Mouse (Mus musculus): ENCODE measurements at regions not wholly inside any gene's neighbourhood (a gene's known extent, or its start where the extent isn't known, plus 50 kb on each side); places are given as distances from the start of the nearest gene placed in this dataset.
"Not testable (repeated sequence)": the region's sequence is repeated elsewhere in the genome, so short reads cannot be mapped to it uniquely, and the experiment has no call there.

DNA sequence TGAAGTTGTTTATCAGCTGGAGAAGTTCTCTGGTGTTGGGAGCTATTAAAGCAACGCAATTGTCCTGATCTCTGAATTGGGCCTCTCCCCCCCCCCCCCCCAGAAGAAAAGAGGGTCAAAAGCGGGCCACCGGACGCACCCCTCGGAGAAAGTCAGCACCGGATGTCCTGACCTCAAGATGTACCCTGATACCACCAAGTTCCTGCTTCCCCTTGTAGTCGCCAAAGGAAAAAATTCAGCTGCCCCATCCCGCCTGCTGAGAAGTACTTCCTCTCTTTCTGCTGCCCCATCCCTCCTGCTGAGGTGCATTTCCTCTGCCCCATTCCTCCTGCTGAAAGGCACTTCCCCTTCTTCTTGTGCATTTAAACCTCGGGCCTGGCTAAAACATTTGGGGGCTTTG lies 1191.1 kb upstream of the 1700008P02Rik start:
- not testable (repeated sequence) for DNase-seq (ENCODE audit: low spot score in 2 of 2)

DNA sequence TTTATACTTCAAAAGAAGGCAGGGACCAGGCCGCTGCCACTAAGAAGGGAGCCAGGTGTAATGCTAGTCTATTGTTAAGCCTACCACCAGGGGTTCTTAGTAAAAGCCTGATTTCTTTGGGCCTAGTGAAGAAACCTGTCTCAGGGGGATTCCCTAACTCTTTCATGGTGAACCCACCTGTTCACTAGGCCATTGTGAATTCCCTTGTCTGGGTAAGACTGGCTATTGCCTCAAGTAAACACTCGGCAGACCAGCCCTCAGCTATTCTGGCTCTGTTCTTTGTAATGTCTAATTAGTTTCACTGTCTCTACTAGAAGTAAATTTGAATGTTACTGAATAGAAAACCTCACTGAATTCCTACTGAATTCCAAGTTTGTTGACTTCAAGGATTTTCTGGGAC lies 1184.9 kb upstream of the 1700008P02Rik start:
- DNase-seq (ENCODE audit: low spot score in 2 of 2): not testable (repeated sequence)

DNA sequence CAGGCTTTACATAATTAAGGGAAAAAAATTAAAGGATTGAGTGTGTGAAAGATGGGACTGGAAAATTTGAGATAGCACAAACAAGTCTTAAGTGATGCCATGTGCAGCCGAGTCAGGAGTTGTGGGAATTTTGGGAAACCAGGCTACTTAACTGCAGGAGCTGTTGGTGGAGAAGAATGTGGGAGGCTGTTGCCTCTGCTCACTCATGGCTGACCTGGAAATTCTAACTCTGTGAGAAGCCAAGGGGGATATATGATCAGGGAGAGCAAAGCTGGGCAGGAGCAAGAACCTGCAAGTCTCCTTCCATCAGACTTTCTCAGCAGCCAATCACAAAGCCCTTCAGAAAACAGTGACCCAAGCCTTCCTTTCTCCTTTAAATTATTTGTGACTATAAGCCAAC lies 1184.0 kb upstream of the 1700008P02Rik start:
- peak in 1 of 2 experiments; percentile 1 for DNase-seq (ENCODE audit: low spot score in 2 of 2)

DNA sequence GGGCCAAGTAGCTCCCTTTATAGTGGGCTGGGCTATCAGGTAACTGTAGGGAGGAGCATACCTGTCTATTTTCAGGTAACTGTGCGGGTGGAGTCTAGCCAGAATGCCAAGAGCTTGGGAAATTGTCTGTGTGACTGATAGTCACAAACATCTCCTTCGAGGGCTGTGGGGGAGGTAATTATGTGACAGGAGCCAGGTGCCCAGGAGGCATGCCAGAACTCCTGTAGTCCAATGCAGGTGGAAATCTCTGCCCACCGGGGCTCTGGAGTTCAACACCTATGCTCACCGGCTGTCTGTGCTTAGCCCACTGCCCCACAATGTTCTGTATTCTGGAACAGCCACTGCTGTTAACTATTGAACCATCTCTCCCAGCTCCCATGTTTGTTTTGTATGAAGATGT lies 1179.2 kb upstream of the 1700008P02Rik start:
- no peak for DNase-seq (ENCODE audit: low spot score in 2 of 2)

DNA sequence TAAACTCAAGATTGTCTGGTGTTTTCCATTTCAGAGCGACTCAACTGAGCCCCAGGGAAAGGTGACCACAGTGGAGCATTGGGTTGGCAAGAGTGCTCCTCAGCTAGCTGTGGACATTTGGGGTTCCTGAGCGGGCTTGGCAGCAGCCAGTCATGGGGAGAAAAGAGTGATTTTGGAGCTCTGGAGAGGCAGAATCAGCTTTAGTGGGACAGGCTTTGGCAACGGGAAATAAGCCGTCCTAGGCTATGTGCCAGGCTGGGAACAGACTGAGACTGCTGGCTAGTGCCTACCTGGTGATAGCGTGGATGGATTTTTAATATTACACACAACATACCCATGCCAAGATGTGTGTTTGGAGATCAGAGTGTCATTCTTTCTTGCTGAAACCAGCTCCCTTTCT lies 1167.4 kb upstream of the 1700008P02Rik start:
- peak in 1 of 2 experiments; percentile 1 for DNase-seq (ENCODE audit: low spot score in 2 of 2)

DNA sequence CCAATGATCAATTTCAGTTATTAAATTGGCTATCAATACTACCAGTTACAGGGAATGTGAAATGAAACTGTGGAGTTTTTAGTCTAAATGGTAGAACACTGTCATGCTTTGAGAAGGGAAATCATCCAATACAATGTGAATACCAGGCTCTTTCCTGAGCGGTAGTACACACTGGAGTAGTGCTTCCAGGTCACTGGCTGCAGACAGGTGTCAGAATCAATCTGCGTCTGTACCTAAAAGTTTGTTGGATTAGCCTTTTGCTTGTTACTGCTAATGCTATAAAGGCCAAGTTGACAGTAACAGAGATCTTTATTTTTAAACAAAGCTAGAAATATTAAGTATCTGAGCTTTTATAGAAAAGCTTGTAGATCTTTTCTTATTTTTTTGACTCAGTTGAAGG lies 1164.9 kb upstream of the 1700008P02Rik start:
- no peak for DNase-seq (ENCODE audit: low spot score in 2 of 2)

DNA sequence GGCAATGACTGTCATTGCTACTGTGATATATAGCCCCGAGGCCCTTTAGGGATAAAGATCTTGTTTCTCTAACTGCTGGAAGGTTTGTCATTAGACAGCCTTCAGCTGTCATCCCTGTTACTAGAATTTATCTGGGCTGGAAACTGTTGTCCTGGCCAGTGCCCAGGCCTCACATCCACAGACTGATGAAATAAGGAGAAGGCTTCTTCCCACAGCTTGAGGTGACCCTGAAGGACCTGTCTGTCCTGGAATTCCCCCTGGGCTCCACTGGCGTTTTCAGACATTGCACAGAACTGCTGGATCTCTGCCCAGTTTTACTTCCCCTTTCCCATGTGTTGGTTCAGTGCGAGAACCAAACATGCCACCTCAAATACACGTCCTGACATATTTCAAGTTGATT lies 1135.2 kb upstream of the 1700008P02Rik start:
- DNase-seq (ENCODE audit: low spot score in 2 of 2): no peak

DNA sequence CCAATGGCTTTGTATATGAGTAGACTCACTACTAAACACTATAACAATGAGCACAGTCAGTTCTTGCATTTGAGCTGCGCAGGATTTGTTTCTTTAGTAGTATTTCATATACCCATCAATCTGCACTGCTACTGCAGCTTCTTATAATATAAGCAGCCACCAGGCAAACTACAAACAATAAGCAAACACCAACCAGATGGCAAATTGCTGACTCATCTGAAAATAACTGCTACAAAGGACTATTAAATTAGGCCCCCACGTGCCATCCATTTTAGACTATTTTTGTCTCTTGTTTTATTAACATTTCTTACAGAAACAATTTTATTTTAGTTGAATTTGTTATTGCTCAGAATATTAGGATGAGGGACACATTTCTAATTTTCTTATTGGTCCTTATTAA lies 1093.5 kb upstream of the 1700008P02Rik start:
- DNase-seq (ENCODE audit: low spot score in 2 of 2): no peak

DNA sequence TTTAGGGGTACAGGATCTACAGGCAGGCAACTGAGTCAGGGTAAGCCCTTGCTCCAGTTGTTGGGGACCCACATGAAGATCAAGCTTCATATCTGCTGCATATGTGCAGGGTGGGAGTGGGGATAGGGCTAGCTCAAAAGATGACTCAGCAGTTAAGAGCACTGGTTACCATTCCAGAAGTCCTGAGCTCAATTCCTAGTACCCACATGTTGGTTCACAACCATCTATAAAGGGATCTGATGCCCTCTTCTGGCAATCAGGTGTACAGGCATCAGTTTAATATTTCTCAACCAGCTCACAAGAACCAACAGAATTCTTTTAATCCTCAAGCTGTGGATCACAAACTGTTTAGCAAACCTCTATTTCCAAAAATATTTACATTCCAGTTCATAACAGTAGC lies 1092.9 kb upstream of the 1700008P02Rik start:
- no peak for DNase-seq (ENCODE audit: low spot score in 2 of 2)

DNA sequence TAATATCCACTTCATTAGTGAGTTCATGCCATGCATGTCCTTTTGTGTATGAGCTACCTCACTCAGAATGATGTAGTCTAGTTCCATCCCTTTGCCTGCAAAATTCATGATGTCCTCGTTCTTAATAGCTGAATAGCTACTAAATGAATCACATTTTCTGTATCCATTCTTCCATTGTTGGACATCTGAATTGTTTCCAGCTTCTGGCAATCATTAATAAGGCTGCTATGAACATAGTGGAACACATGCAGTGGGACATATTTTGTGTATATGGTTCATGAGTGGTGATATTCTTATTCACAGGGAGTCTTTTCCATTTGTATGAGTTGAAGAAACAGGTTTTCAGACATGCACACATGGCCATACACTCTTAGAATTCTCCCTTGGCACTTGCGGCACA lies 1092.2 kb upstream of the 1700008P02Rik start:
- DNase-seq (ENCODE audit: low spot score in 2 of 2): no peak

DNA sequence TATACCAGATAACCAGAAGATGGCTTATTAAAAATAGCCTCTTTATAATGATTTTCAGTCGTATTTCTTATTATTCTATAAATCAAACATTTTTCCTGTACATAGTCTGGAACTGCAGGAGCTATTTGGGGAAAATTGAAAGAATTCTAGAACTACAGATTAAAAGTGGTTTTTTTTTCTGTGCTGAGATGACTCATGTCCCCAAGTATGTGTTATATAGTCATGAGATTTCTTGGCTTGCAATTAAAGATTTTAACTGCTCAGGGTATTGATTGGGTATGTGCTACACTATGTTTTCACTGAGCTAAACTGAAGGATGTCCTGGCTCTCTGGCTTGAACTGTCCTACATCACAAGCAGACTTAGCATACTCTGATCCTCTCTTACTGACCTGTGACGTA lies 1088.4 kb upstream of the 1700008P02Rik start:
- DNase-seq (ENCODE audit: low spot score in 2 of 2): no peak

DNA sequence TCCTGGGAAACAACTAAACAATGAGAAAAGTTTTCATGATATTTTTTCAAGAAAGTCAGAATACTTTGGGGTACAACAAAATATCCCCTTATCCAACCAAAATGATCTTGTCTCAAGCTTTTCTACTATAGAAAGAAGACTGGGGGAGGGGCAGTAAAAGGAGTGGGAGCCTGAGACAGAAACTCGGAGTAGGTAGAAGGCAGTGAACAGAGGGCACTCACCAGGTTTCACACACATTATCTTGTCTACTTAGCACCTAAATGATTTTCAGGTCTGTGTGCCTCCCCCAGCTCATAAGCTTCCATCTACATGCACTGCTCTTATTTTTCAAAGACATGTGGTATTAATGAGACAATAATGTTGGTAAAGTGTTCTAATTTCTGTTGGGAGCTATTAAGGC lies 1063.3 kb upstream of the 1700008P02Rik start:
- no peak for DNase-seq (ENCODE audit: low spot score in 2 of 2)

DNA sequence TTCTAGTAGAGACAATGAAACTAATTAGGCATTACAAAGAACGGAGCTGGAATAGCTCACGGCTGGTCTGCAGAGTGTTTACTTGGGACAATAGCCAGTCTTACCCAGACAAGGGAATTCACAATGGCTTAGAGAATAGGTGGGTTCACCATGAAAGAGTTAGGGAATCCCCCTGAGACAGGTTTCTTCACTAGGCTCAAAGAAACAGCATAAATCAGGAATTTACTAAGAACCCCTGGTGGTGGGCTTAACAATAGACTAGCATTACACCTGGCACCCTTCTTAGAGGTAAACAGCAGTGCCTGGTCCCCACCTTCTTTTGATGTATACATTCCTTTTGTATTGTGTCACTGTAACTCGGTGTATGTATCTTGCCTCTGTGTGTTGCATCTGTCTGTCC lies 1062.6 kb upstream of the 1700008P02Rik start:
- not testable (repeated sequence) for DNase-seq (ENCODE audit: low spot score in 2 of 2)

DNA sequence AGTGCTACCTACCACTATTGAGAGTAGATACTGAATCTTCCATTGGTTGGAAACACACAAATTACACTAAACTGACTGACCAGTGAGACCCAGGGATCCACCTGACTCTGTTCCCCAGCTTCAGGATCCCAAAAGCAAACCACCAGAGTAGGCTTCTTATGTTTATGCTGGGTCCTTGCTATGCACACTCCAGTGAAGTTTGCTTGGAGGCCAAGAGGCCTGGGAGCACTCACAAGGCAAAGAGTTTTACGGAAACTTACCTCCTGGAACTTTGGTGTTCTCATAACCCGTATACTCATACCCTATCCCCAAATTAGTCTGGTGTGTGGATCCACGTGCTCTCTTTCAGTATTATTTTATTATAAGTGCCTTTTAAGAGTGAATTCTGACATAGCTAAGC lies 1062.1 kb upstream of the 1700008P02Rik start:
- no peak for DNase-seq (ENCODE audit: low spot score in 2 of 2)

DNA sequence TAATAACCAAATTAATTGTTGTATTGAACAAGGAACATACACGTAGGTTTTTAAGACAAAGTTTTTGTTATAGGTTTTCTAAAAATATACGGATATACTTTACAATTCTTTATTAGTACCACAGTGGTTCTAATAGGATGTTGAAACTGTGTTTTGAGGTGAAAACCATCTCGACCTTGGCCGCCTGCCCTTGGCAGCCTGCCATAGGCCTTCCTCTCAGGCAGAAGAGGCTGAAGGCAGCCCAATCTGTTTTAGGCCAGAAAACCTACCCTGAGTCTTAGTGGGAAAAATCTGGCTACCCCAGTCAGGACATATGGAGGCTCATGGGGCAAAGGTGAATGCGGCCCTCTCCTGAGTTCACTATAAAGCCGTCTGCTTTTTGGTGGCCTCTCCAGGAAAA lies 1049.7 kb upstream of the 1700008P02Rik start:
- DNase-seq (ENCODE audit: low spot score in 2 of 2): no peak

DNA sequence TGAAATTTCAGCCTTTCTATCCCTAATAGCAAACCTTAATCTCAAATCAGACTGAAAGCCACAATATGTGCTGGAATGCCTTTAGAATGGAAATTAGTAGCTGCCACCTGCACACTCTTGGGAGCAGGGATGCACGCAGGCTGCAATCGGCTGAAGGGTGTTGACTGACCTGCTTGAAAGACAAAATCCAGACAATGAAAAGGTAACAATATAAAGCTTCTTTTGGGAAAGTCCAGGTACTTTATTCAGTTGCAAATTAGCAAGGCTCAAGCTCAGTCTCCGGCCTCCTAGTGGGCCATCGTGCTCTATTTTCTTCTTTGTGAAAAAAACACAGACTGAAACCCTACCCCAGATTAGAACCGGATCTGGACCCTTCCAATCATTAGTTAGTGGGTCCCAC lies 1047.6 kb upstream of the 1700008P02Rik start:
- not testable (repeated sequence) for DNase-seq (ENCODE audit: low spot score in 2 of 2)

DNA sequence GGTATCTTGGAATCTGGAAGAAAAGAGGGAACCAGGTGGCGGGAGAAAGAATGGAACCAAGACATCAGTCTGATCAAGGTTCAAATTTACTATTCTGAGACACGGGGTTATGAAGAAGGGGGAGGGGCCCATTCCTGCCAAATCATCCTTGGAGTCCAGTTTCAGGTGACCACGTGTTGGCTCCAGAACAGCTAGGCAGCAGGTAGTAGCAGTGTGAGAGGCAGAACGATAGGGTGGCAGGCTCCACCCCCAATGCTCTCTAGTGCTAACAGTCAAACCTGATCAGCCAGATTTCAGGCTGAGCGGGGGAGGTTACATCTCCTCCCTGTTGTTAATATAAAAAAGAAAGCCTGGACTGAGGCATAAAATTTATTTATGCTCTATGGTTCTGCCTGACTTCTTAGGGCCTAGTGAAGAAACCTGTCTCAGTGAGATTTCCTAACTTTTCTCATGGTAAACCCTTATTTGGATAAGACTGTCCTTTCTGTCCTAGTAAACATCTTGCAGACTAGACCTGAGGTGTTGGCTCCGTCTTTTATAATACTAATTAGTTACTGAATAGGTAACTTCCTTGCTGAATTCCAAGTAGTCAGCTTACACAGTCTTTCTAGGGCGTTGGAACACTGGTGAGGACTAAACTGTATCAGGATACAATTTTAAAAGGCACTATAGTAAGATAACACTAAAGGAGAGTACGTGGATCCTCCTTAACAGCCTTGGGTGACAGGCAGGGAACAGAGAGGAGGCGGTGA lies 1046.3 kb upstream of the 1700008P02Rik start:
- not testable (repeated sequence) for DNase-seq (ENCODE audit: low spot score in 2 of 2)

Measured in left cerebral cortex, adult 18-20 months (tissue).